Mouse (Mus musculus) left cerebral cortex, adult 9 months (tissue): ENCODE measurements at regions not wholly inside any gene's neighbourhood (a gene's known extent, or its start where the extent isn't known, plus 50 kb on each side); places are given as distances from the start of the nearest gene placed in this dataset.

Experiments used
- DNase-seq, 2 experiments: peaks; one replicate each; pipeline ENCODE4 v3.0.0; 2022; ENCODE audit warnings: low spot score in 2 of 2

- no peak for DNase-seq
Observed at GRCm38 (mm10) chr2:170294657-170295056, 133.0 kb downstream of the Bcas1 start.

- no peak for DNase-seq
Observed at GRCm38 (mm10) chr2:170291841-170292655, 135.6 kb downstream of the Bcas1 start.

- no peak for DNase-seq
Observed at GRCm38 (mm10) chr2:170289378-170289960, 138.2 kb downstream of the Bcas1 start.

- no peak for DNase-seq
Observed at GRCm38 (mm10) chr2:170288787-170289186, 138.9 kb downstream of the Bcas1 start.

- DNase-seq = no peak
Observed at GRCm38 (mm10) chr2:170288196-170288595, 139.4 kb downstream of the Bcas1 start.

GRCm38 (mm10) chr2:170287301-170287885, 139.5 kb upstream of the Zfp217 start:
- peak in 1 of 2 experiments; percentile 31 for DNase-seq

GRCm38 (mm10) chr2:170286773-170287172, 138.9 kb upstream of the Zfp217 start:
- no peak for DNase-seq

GRCm38 (mm10) chr2:170282463-170282862, 134.6 kb upstream of the Zfp217 start:
- DNase-seq = no peak

GRCm38 (mm10) chr2:170281311-170282008, 133.6 kb upstream of the Zfp217 start:
- no peak for DNase-seq

- no peak for DNase-seq
Observed at GRCm38 (mm10) chr2:170280733-170281132, 132.8 kb upstream of the Zfp217 start.

GRCm38 (mm10) chr2:170277896-170278295, 130.0 kb upstream of the Zfp217 start:
- DNase-seq = no peak

- DNase-seq = no peak
Observed at GRCm38 (mm10) chr2:170277182-170277767, 129.4 kb upstream of the Zfp217 start.

GRCm38 (mm10) chr2:170275687-170276086, 127.8 kb upstream of the Zfp217 start:
- DNase-seq = no peak

- no peak for DNase-seq
Observed at GRCm38 (mm10) chr2:170269926-170270577, 122.1 kb upstream of the Zfp217 start.

- DNase-seq = no peak
Observed at GRCm38 (mm10) chr2:170268080-170268479, 120.2 kb upstream of the Zfp217 start.

- no peak for DNase-seq
Observed at GRCm38 (mm10) chr2:170267152-170267551, 119.2 kb upstream of the Zfp217 start.

- no peak for DNase-seq
Observed at GRCm38 (mm10) chr2:170266407-170267101, 118.7 kb upstream of the Zfp217 start.

GRCm38 (mm10) chr2:170263594-170263993, 115.7 kb upstream of the Zfp217 start:
- DNase-seq = no peak

- DNase-seq = no peak
Observed at GRCm38 (mm10) chr2:170261191-170261590, 113.3 kb upstream of the Zfp217 start.

GRCm38 (mm10) chr2:170259662-170260457, 112.0 kb upstream of the Zfp217 start:
- no peak for DNase-seq
